ENCODE assay signal across 8 mouse cellular contexts in the genomic region with DNA sequence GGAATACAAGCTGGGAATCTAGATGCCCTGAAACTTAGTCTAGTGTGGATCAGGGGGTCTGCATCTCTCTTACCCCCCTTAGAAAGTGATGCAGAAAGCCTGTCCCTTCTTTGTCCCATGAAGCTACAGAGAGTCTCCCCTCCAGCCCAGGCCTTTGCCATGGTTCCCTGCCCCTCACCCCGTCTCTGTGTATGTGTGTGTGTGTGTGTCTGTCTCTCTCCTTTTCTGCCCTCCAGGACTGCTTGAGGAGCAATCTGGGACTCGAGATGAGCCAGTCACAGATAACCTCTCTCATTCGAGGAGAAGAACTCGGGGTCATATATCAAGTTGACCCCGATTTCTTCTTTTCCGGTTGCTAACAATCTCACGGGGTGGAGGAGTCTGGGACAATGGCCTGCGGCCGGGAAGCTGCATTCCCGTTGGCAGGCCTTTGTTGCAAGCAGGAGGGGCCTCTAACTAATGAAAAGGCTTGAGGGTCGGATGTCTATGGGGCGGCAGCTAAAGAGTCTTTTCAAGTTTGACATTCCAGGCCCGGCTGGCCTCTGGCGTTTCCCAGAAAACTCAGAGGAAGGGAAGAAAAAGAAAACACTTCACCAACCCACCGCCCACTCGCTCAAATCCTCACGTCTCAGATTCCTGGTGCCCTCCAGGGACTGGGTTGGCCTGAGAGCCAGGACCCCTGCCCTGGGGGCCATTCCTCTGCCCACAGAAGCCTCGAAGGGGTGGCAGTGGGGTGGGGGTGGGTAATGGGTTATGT. TPM values are rescaled to one million over a fixed set of nuclear protein-coding genes. Genes with fewer than 3 reads are reported as not detected.
DNase-seq lines count a peak whose midpoint lies in the region; ATAC-seq and TF ChIP-seq lines count a peak whose summit lies in the region.

No protein-coding gene starts in this region.

- no peak for DNase-seq in heart, postnatal 4 days
- DNase-seq in CH12.LX (ENCODE audit: extremely low read depth): no peak
- no peak for DNase-seq in urinary bladder, adult 18-20 months (ENCODE audit: low spot score in 2 of 2)
- DNase-seq in testis, postnatal 10 days (ENCODE audit: low spot score): no peak
- DNase-seq in spleen, postnatal 10 days (ENCODE audit: low spot score in 2 of 2): no peak

- H3K4me2 ChIP-seq in heart, embryonic 12.5 days: peak overlapping the region; percentile 23; the same call in 1 of the 2 replicates
- H3K4me2 ChIP-seq in CH12.LX (ENCODE audit: insufficient read depth, low read depth, poor library complexity, severe bottlenecking): peak overlapping the region; percentile 44
- H3K4me2 ChIP-seq in embryonic facial prominence, embryonic 12.5 days (replicated peaks): peak overlapping the region; percentile 5
- H3K4me2 ChIP-seq in limb, embryonic 15.5 days: no peak overlapping the region

- dilution Hi-C loops in CH12.LX (cut with MboI; ENCODE audit: extremely low pct_ligation_motif_present, extremely low pct_unique_long_range_greater_than_20kb, low sequenced_read_pairs): no loop called here

- H3K9ac ChIP-seq in heart, embryonic 12.5 days: peak overlapping the region; percentile 53; the same call in 1 of the 2 replicates
- no peak overlapping the region for H3K9ac ChIP-seq in CH12.LX (ENCODE audit: insufficient read depth, low read depth)
- H3K9ac ChIP-seq in embryonic facial prominence, embryonic 12.5 days: 0 out of 2 replicates have a peak overlapping the region, but pooled peaks have one; percentile 38
- no peak overlapping the region for H3K9ac ChIP-seq in limb, embryonic 15.5 days

- no peaks in the 10 kb centered on the region for H3K9me3 ChIP-seq in heart, embryonic 12.5 days (replicated peaks)
- peaks cover 6% of the 10 kb centered on the region for H3K9me3 ChIP-seq in CH12.LX (replicated peaks; ENCODE audit: low read length)
- no peaks in the 10 kb centered on the region for H3K9me3 ChIP-seq in embryonic facial prominence, embryonic 12.5 days
- H3K9me3 ChIP-seq in limb, embryonic 15.5 days: no peaks in the 10 kb centered on the region

- no peaks in the 10 kb centered on the region for H3K79me2 ChIP-seq in CH12.LX (replicated peaks; ENCODE audit: control insufficient read depth, extremely low read depth, insufficient read depth, poor library complexity, severe bottlenecking)

- no peak overlapping the region for H3K4me3 ChIP-seq in heart, embryonic 12.5 days
- no peak overlapping the region for H3K4me3 ChIP-seq in CH12.LX (replicated peaks in 1 of 3; ENCODE audit: low read depth in 2 of 3, low read length in 2 of 3, poor library complexity in 1 of 3)
- no peak overlapping the region for H3K4me3 ChIP-seq in embryonic facial prominence, embryonic 12.5 days
- H3K4me3 ChIP-seq in limb, embryonic 15.5 days: no peak overlapping the region

- H3K27ac ChIP-seq in heart, embryonic 12.5 days (ENCODE audit: poor library complexity, severe bottlenecking): peak overlapping the region; percentile 45
- no peak overlapping the region for H3K27ac ChIP-seq in CH12.LX (ENCODE audit: insufficient read depth, low read depth)
- H3K27ac ChIP-seq in embryonic facial prominence, embryonic 12.5 days: peak overlapping the region; percentile 86
- H3K27ac ChIP-seq in limb, embryonic 15.5 days: peak overlapping the region; percentile 43

- peaks cover 33% of the 10 kb centered on the region for H3K4me1 ChIP-seq in heart, embryonic 12.5 days (replicated peaks)
- H3K4me1 ChIP-seq in CH12.LX (ENCODE audit: control insufficient read depth in 1 of 2, insufficient read depth in 2 of 2): peaks cover 29 to 64% of the 10 kb centered on the region in 2 experiments
- H3K4me1 ChIP-seq in embryonic facial prominence, embryonic 12.5 days: peaks cover 33% of the 10 kb centered on the region
- H3K4me1 ChIP-seq in limb, embryonic 15.5 days: peaks cover 23% of the 10 kb centered on the region

- in situ Hi-C loops in CH12.LX (cut with MboI; ENCODE audit: low pct_ligation_motif_present, low pct_unique_long_range_greater_than_20kb, low sequenced_read_pairs): no loop called here

- peaks cover 17% of the 10 kb centered on the region for H3K27me3 ChIP-seq in heart, embryonic 12.5 days (replicated peaks)
- peaks cover 64% of the 10 kb centered on the region for H3K27me3 ChIP-seq in CH12.LX (replicated peaks)
- no peaks in the 10 kb centered on the region; the same call in 1 of the 2 replicates for H3K27me3 ChIP-seq in embryonic facial prominence, embryonic 12.5 days
- peaks cover 4% of the 10 kb centered on the region; the same call in 1 of the 2 replicates for H3K27me3 ChIP-seq in limb, embryonic 15.5 days

- ATAC-seq in heart, embryonic 12.5 days (ENCODE audit: insufficient number of reproducible peaks, low FRiP score): peak; percentile 26; the same call in 1 of the 2 replicates
- ATAC-seq in embryonic facial prominence, embryonic 12.5 days (ENCODE audit: insufficient number of reproducible peaks, insufficient read depth, low FRiP score, low TSS enrichment): no peak
- no peak for ATAC-seq in limb, embryonic 15.5 days (ENCODE audit: insufficient number of reproducible peaks, low FRiP score, low TSS enrichment, low read depth)

- WGBS in heart, embryonic 12.5 days: 8% methylated on average over 18 of the region's 18 CpGs
- WGBS in embryonic facial prominence, embryonic 12.5 days: 5% methylated on average over 18 of the region's 18 CpGs
- WGBS in limb, embryonic 15.5 days: 12% methylated on average over 18 of the region's 18 CpGs

- TF ChIP-seq POLR2A in CH12.LX (IDR thresholded peaks at IDR 0.05; ENCODE audit: low read depth, low read length): no peak

- no peak for TF ChIP-seq RAD21 in CH12.LX (IDR thresholded peaks at IDR 0.05; ENCODE audit: low read depth, low read length)

- TF ChIP-seq CTCF in CH12.LX (conservative IDR thresholded peaks at IDR 0.05 in 1 of 2, IDR thresholded peaks at IDR 0.05 in 1 of 2; ENCODE audit: low read depth in 2 of 2, low read length in 2 of 2): no peak

- H3K36me3 ChIP-seq in heart, embryonic 12.5 days: no peaks in the 10 kb centered on the region
- no peaks in the 10 kb centered on the region for H3K36me3 ChIP-seq in CH12.LX (replicated peaks in 1 of 2; ENCODE audit: control insufficient read depth in 1 of 2, insufficient read depth in 1 of 2, low read length in 1 of 2)
- H3K36me3 ChIP-seq in embryonic facial prominence, embryonic 12.5 days: no peaks in the 10 kb centered on the region
- H3K36me3 ChIP-seq in limb, embryonic 15.5 days: no peaks in the 10 kb centered on the region

- no peak for TF ChIP-seq EP300 in CH12.LX (IDR thresholded peaks at IDR 0.05; ENCODE audit: low read length)

TF ChIP-seq in CH12.LX, 34 proteins besides CTCF, POLR2A, EP300 and RAD21:
- no peak for TF ChIP-seq MAX (IDR thresholded peaks at IDR 0.05; ENCODE audit: low read length)
- no peak for TF ChIP-seq NRF1 (IDR thresholded peaks at IDR 0.05; ENCODE audit: low read depth, low read length)
- TF ChIP-seq KAT2A (IDR thresholded peaks at IDR 0.05; ENCODE audit: insufficient replicate concordance, low read length): no peak
- TF ChIP-seq RCOR1 (conservative IDR thresholded peaks at IDR 0.05; ENCODE audit: low read depth, low read length): no peak
- no peak for TF ChIP-seq MAZ (IDR thresholded peaks at IDR 0.05; ENCODE audit: low read depth, low read length)
- no peak for TF ChIP-seq JUN (IDR thresholded peaks at IDR 0.05; ENCODE audit: insufficient read depth, low read depth, low read length)
- no peak for TF ChIP-seq IRF4 (IDR thresholded peaks at IDR 0.05; ENCODE audit: low read depth, low read length)

RNA-seq across cellular contexts. Expression of a gene that starts 5.5 kb away (rescaled TPM):
- polyA plus RNA-seq in heart, embryonic 12.5 days (2016; fragmentation: Nextera tagmentation; extraction: Ambion mirVana): 7.1 and 8.0 TPM in 2 replicates
- total RNA-seq in heart, postnatal 4 days (2021): 1 to 10 TPM; 5.5 TPM
- total RNA-seq in CH12.LX (2012; rRNA removed) (2.5 and 4.7 TPM in 2 replicates), CH12.LX (2014; rRNA removed) (1.1 and 1.2 TPM in 2 replicates)
- 0.83 and 1.1 TPM in 2 replicates for polyA plus RNA-seq in CH12.LX (2012; ENCODE audit: insufficient read length, low read depth)
- 18.4 and 19.3 TPM in 2 replicates for polyA plus RNA-seq in embryonic facial prominence, embryonic 12.5 days (2016; fragmentation: Nextera tagmentation; extraction: Ambion mirVana)
- polyA plus RNA-seq in limb, embryonic 15.5 days (2015; fragmentation: Nextera tagmentation; extraction: Ambion mirVana): 20.3 and 24.0 TPM in 2 replicates

RNA-seq across cellular contexts. Expression of a gene that starts 10.7 kb away (rescaled TPM):
- 28.9 and 29.6 TPM in 2 replicates for polyA plus RNA-seq in heart, embryonic 12.5 days (2016; fragmentation: Nextera tagmentation; extraction: Ambion mirVana)
- total RNA-seq in heart, postnatal 4 days (2021): 10 to 100 TPM; 25.0 to 26.2 TPM
- total RNA-seq in CH12.LX (2012; rRNA removed) (60.5 and 64.5 TPM in 2 replicates), CH12.LX (2014; rRNA removed) (38.1 and 39.8 TPM in 2 replicates)
- 50.4 and 50.8 TPM in 2 replicates for polyA plus RNA-seq in CH12.LX (2012; ENCODE audit: insufficient read length, low read depth)
- 43.0 and 46.2 TPM in 2 replicates for polyA plus RNA-seq in embryonic facial prominence, embryonic 12.5 days (2016; fragmentation: Nextera tagmentation; extraction: Ambion mirVana)
- polyA plus RNA-seq in limb, embryonic 15.5 days (2015; fragmentation: Nextera tagmentation; extraction: Ambion mirVana): 35.5 and 37.8 TPM in 2 replicates

Comparison
In these comparisons a context has a peak if more than half of its experiments do, and no peak if none do; other contexts are left out.
1. H3K9ac ChIP-seq: peak in heart, embryonic 12.5 days (single experiment) and embryonic facial prominence, embryonic 12.5 days (single experiment); none in CH12.LX (single experiment) and limb, embryonic 15.5 days (single experiment).